Mouse (Mus musculus): ENCODE measurements around the gene Arl4c. TPM values are rescaled to one million over a fixed set of nuclear protein-coding genes. Genes with fewer than 3 reads are reported as not detected.

Arl4c gene
- polyA plus RNA-seq, 1 experiment = not detected

- no peak for TF ChIP-seq GATA1 (IDR thresholded peaks at IDR 0.05; ENCODE audit: low read length)
Observed at GRCm38 (mm10) chr1:88652682-88653081, 49.3 kb downstream of the Arl4c start.

GRCm38 (mm10) chr1:88651668-88652067 is 50.4 kb downstream of the Arl4c start:
- TF ChIP-seq GATA1 (IDR thresholded peaks at IDR 0.05; ENCODE audit: low read length) = no peak

GRCm38 (mm10) chr1:88648742-88649141 is 53.3 kb downstream of the Arl4c start:
- TF ChIP-seq GATA1 (IDR thresholded peaks at IDR 0.05; ENCODE audit: low read length) = no peak

- no peak for TF ChIP-seq GATA1 (IDR thresholded peaks at IDR 0.05; ENCODE audit: low read length)
Observed at GRCm38 (mm10) chr1:88645599-88646119, 56.4 kb downstream of the Arl4c start.

GRCm38 (mm10) chr1:88644417-88644816 is 57.6 kb downstream of the Arl4c start:
- no peak for TF ChIP-seq GATA1 (IDR thresholded peaks at IDR 0.05; ENCODE audit: low read length)

GRCm38 (mm10) chr1:88643181-88643823 is 58.7 kb downstream of the Arl4c start:
- no peak for TF ChIP-seq GATA1 (IDR thresholded peaks at IDR 0.05; ENCODE audit: low read length)

GRCm38 (mm10) chr1:88642735-88643134 is 59.3 kb downstream of the Arl4c start:
- TF ChIP-seq GATA1 (IDR thresholded peaks at IDR 0.05; ENCODE audit: low read length) = no peak

GRCm38 (mm10) chr1:88641678-88642215 is 60.3 kb downstream of the Arl4c start:
- no peak for TF ChIP-seq GATA1 (IDR thresholded peaks at IDR 0.05; ENCODE audit: low read length)

GRCm38 (mm10) chr1:88641194-88641593 is 60.8 kb downstream of the Arl4c start:
- TF ChIP-seq GATA1 (IDR thresholded peaks at IDR 0.05; ENCODE audit: low read length) = no peak

GRCm38 (mm10) chr1:88639432-88640281 is 62.4 kb downstream of the Arl4c start:
- no peak for TF ChIP-seq GATA1 (IDR thresholded peaks at IDR 0.05; ENCODE audit: low read length)

- TF ChIP-seq GATA1 (IDR thresholded peaks at IDR 0.05; ENCODE audit: low read length) = no peak
Observed at GRCm38 (mm10) chr1:88638622-88639021, 63.4 kb downstream of the Arl4c start.

GRCm38 (mm10) chr1:88635659-88636058 is 66.4 kb downstream of the Arl4c start:
- TF ChIP-seq GATA1 (IDR thresholded peaks at IDR 0.05; ENCODE audit: low read length) = no peak

GRCm38 (mm10) chr1:88632851-88633250 is 69.2 kb downstream of the Arl4c start:
- TF ChIP-seq GATA1 (IDR thresholded peaks at IDR 0.05; ENCODE audit: low read length) = no peak

- TF ChIP-seq GATA1 (IDR thresholded peaks at IDR 0.05; ENCODE audit: low read length) = no peak
Observed at GRCm38 (mm10) chr1:88629966-88630488, 72.0 kb downstream of the Arl4c start.

- no peak for TF ChIP-seq GATA1 (IDR thresholded peaks at IDR 0.05; ENCODE audit: low read length)
Observed at GRCm38 (mm10) chr1:88625190-88625589, 76.8 kb downstream of the Arl4c start.

- TF ChIP-seq GATA1 (IDR thresholded peaks at IDR 0.05; ENCODE audit: low read length) = no peak
Observed at GRCm38 (mm10) chr1:88624376-88624775, 77.6 kb downstream of the Arl4c start.

Data from G1E-ER4 (cell line).